Mouse (Mus musculus) bone marrow macrophage, adult 2 months (primary cell): ENCODE results near the gene Agps.

Experiments used
- CTCF ChIP-seq: IDR thresholded peaks from 2 replicates; pipeline ENCODE4 v1.5.1; 2012; ENCODE audit warnings: low read depth, mild to moderate bottlenecking, low read length, moderate library complexity
- POLR2A ChIP-seq: IDR thresholded peaks from 2 replicates; pipeline ENCODE4 v1.6.1; 2012; ENCODE audit warnings: mild to moderate bottlenecking, low read depth, low read length, borderline replicate concordance

GRCm38 (mm10) chr2:75807460-75807859 lies 24.5 kb upstream of the Agps start:
- no peak for TF ChIP-seq CTCF
- no peak for TF ChIP-seq POLR2A
